Mouse (Mus musculus): Measurements from ENCODE around the gene Imp3. TPM values are rescaled to one million over a fixed set of nuclear protein-coding genes. Genes with fewer than 3 reads are reported as not detected.
A peak's percentile ranks its signal among the peaks of the same experiment; 100 is the strongest.
"Not testable (repeated sequence)": the region's sequence is repeated elsewhere in the genome, so short reads cannot be mapped to it uniquely, and the experiment has no call there.

Gene Imp3
- total RNA-seq (2017): 81.4 and 89.8 TPM in 2 replicates

GRCm38 (mm10) chr9:56937223-56938160 lies at the start of gene Imp3:
Gene Imp3 (plus strand): TSS chr9:56937475.
- peak; percentile 88 for ATAC-seq (replicated peaks; ENCODE audit: low read depth, poor library complexity, severe bottlenecking)

DNA sequence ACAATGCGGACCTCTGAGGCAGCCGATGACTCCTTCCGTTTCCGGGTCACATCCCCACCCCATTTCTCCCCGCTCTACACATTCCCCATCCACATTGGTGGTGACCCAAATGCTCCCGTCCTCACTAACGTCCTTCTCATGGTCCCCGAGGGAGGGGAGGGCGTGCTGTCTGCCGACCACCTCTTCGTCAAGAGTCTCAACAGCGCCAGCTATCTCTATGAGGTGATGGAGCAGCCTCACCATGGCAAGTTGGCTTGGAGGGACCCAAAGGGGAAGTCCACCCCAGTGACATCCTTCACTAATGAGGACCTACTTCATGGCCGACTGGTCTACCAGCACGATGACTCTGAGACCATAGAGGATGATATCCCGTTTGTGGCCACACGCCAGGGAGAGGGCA lies 49.7 kb upstream of the Imp3 start:
- no peak for ATAC-seq (replicated peaks; ENCODE audit: low read depth, poor library complexity, severe bottlenecking)

DNA sequence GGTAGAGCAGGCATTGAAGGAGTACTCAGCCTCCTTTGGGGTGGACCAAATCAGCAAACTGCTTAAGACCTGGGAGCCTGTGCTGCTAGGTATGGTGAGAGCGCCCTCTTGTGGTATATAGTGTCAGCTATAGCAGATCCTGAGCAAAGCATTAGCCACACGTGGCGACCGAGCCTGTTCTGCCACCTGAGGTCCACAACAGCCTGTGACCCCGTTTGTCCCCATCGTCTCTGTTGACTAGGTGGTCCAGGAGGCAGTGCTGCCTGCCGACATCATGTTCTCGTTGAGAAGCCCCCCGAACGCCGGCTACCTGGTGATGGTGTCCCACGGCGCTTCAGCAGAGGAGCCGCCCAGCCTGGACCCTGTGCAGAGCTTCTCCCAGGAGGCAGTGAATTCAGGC lies 47.5 kb upstream of the Imp3 start:
- ATAC-seq (replicated peaks; ENCODE audit: low read depth, poor library complexity, severe bottlenecking): peak; percentile 65

DNA sequence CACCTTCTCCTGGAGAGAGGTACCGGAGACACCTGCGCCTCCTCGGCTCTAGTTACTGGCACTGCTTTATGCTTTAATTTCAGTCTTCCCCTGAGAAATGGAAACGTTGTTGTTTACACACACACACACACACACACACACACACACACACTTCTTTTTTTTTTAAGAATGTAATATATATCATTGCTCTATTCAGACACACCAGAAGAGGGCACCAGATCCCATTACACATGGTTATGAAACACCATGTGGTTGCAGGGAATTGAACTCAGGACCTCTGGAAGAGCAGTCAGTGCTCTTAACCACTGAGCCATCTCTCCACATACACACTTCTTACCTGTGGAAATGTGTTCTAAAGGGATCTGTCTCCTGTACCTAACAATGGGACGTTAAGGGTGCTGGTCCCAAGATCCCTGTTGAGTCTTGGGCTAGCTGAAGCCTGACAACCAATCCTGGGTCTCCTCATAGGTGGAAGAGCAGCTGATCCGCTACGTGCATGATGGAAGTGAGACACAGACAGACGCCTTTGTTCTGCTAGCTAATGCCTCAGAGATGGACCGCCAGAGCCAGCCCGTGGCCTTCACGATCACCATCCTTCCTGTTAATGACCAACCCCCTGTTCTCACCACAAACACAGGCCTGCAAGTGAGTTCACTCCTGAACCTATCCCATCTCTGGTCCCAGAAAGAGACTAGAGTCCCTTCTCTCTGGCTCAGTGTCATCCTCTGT lies 46.6 kb upstream of the Imp3 start:
- ATAC-seq (replicated peaks; ENCODE audit: low read depth, poor library complexity, severe bottlenecking): no peak

DNA sequence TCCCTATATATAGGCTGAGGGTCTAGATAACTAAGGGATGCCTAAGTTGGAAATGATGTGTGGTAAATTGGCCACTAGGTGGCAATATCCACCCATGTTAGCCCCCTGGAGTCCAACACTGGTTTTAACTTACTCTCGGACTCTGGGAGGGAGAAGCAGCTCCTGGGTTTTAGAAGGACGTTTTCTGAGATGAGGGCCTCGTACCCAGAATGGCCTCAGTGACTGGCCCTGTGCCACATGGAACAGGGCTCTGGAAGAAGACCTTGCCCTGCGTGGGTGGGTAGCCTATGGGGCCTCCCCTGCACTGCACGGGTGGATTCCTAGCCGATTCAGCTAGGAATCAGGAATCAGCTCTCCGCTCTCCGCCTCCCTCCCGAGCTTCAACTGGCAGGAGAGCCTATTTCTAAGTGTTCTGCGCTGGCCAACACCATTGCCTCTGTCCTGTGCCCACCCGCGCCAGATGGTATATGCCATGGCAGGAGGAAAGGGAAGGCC lies 45.7 kb upstream of the Imp3 start:
- ATAC-seq (replicated peaks; ENCODE audit: low read depth, poor library complexity, severe bottlenecking): peak; percentile 84

DNA sequence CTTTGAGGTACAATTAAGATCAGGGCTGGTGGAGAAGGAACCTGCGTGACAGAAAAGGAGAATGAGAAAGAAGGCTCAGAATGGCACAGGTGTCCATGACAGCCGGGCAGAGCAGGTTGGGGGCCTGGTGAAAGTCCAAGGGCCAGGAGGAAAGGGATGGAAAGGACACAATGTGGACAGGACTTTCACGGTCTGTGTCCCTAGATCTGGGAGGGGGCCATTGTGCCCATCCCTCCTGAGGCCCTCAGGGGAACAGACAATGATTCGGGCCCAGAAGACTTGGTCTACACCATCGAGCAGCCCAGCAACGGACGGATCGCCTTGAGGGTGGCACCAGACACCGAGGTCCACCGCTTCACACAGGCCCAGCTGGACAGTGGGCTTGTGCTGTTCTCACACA lies 45.2 kb upstream of the Imp3 start:
- no peak for ATAC-seq (replicated peaks; ENCODE audit: low read depth, poor library complexity, severe bottlenecking)

DNA sequence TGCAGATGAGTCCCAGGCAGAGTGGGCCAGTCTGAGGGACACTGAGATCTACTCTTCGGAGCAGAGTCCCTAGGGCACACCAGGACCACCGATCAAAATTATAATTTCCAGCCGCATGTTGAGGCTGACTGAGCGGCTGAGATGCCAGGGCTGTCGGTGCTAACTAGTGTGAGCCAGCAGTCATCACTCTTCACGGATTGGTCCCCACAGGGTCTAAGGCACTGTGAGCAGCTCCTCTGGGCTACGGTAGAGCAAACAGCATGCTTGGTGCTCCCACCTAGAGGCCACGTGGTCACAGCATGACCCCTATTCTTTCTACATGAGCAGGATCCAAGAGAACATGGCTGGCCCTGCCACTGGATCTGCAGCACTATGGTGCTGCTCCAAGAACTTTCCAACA lies 44.0 kb upstream of the Imp3 start:
- ATAC-seq (replicated peaks; ENCODE audit: low read depth, poor library complexity, severe bottlenecking): no peak

DNA sequence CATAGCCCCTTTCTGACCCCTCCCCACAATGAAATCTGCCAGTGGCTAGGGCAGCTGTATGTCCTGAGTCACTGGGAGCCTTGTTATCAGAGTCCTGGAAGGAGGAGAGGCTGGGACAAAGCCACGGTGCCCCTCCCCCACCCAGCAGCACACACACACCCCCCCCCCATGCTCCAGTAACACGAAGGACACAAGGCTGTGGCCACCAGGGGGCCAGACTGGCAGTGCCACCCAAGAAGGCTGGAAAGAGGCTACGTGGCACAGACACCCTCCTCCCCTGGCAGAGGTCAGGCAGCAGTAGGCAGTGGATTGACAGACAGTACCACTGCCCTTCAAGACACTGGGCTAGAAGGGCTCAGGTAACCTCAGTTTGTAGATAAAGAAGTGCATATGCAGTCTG lies 43.3 kb upstream of the Imp3 start:
- peak; percentile 37 for ATAC-seq (replicated peaks; ENCODE audit: low read depth, poor library complexity, severe bottlenecking)

GRCm38 (mm10) chr9:56896779-56897178 lies 40.5 kb upstream of the Imp3 start:
- no peak for ATAC-seq (replicated peaks; ENCODE audit: low read depth, poor library complexity, severe bottlenecking)

DNA sequence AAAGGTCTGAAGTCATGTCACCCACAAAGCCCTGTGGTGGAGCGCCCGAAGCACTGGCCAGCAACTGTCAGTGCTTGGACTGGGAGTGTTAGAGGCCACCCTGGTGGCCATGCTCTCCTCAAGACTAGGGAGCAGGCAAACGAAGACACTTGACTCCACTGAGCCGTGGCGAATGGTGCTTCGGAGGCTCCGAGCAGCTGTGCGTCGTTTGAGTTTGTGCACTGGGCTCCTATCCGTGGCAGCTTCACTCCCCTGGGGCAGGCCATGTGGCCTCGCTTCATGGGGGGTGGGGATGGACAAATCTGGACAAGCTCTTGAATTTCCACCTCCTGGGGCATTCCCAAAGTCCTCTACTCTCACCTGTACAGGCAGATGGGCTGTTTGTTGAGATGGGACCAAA lies 37.9 kb upstream of the Imp3 start:
- no peak for ATAC-seq (replicated peaks; ENCODE audit: low read depth, poor library complexity, severe bottlenecking)

DNA sequence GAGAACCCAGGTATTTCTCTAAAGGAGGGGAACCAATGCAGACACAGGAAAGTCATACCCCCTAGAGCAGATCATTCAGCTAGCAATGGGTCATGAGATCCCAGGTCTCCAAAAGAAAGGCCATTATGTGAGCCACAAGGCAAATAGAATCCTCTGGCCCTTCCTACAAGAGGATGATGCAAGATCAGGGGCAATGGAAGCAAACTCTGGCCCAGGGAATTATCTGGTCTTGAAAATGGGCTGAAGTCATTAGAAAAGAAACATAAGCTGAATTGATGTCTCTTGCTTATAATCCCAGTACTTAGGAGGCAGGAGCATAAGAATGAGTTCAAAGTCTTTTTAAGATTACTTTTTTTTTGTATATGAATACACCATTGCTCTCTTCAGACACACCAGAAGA lies 37.2 kb upstream of the Imp3 start:
- no peak for ATAC-seq (replicated peaks; ENCODE audit: low read depth, poor library complexity, severe bottlenecking)

GRCm38 (mm10) chr9:56900571-56900970 lies 36.7 kb upstream of the Imp3 start:
- peak; percentile 68 for ATAC-seq (replicated peaks; ENCODE audit: low read depth, poor library complexity, severe bottlenecking)

GRCm38 (mm10) chr9:56901187-56901586 lies 36.1 kb upstream of the Imp3 start:
- peak; percentile 59 for ATAC-seq (replicated peaks; ENCODE audit: low read depth, poor library complexity, severe bottlenecking)

DNA sequence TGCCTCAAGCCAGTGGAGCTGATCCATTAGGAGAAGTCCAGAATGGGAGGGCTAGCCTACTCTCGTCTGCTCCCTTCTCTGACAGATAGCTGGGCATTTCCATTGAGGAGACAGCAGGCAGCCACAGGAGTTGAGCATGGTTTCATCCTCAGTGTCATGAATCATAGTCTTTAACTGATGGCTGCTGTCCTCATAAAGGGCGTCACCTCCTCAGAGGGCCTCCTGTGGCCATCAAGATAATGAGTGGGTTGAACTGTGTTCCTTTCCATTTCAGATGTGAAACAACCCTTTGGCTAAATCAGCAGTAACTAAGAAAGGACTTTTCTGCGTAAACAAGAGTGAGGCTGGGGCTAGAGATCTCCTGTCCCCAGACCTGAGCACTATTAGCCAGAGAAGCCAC lies 33.6 kb upstream of the Imp3 start:
- ATAC-seq (replicated peaks; ENCODE audit: low read depth, poor library complexity, severe bottlenecking): no peak

GRCm38 (mm10) chr9:56907549-56907948 lies 29.7 kb upstream of the Imp3 start:
- no peak for ATAC-seq (replicated peaks; ENCODE audit: low read depth, poor library complexity, severe bottlenecking)

DNA sequence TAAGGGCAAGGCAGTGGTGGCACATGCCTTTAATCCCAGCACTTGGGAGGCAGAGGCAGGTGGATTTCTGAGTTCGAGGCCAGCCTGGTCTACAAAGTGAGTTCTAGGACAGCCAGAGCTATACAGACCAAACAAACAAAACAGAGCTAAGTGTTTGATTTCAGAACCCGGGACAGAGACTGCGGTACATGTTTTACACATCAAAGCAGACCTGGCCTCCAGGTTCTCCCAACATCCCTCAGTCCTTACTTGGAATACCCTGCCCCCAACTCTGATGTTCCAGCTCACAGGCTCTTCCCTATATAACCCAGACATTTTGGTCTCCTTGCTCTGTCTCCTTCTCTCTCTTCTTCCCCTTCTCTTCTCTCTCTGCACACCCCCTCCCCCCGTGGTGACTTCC lies 27.3 kb upstream of the Imp3 start:
- not testable (repeated sequence) for ATAC-seq (replicated peaks; ENCODE audit: low read depth, poor library complexity, severe bottlenecking)

DNA sequence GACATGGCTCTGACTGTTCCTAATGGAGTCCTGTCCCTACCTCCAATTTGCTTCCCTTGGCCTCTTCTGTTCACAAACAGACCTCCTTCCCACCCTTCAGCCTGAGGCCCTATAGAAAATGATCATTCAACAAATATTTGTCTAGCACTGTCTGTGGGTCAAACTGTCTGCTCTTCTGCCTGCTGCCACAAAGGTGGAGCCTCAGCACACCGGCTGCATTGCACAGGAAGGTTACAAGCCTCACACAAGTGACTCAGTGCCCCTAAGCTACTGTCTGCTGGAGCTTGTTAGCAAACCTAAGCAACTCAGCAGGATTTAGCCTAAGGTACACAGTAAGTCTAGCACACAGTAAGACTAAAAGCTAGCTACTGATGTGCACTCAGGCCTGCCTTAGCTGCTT lies 26.3 kb upstream of the Imp3 start:
- ATAC-seq (replicated peaks; ENCODE audit: low read depth, poor library complexity, severe bottlenecking): no peak

GRCm38 (mm10) chr9:56913991-56914390 lies 23.3 kb upstream of the Imp3 start:
- ATAC-seq (replicated peaks; ENCODE audit: low read depth, poor library complexity, severe bottlenecking): no peak

- ATAC-seq (replicated peaks; ENCODE audit: low read depth, poor library complexity, severe bottlenecking): no peak
Measured at GRCm38 (mm10) chr9:56915116-56915515, 22.2 kb upstream of the Imp3 start.

GRCm38 (mm10) chr9:56915695-56916410 lies 21.4 kb upstream of the Imp3 start:
- no peak for ATAC-seq (replicated peaks; ENCODE audit: low read depth, poor library complexity, severe bottlenecking)

DNA sequence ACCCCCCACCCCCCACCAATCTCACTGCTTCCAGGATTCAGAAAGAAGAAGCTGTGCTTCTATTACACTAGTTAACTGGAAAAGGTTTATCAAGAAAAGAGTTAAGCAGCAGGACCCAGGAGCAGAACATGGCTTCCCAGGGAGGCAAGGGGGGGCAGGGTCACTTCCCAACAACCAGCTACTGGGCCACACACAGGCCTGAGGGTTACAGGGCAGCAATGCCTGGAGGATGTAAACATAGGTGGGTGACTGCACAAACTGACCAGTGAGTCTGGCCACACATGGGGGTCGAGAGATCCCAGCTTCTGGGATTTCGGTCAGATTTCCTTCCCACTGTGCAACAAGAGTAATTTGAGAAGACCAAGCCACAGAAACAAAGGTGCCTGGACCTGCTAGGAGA lies 20.1 kb upstream of the Imp3 start:
- no peak for ATAC-seq (replicated peaks; ENCODE audit: low read depth, poor library complexity, severe bottlenecking)

All from common myeloid progenitor, adult 5-6 weeks (primary cell).